Mouse (Mus musculus) megakaryocyte, adult 5-6 weeks (primary cell): ENCODE data around the gene Alg14. TPM values are rescaled to one million over a fixed set of nuclear protein-coding genes. Genes with fewer than 3 reads are reported as not detected.

ENCODE experiments used
- ATAC-seq: 2 replicates; pipeline ENCODE4 v1.8.0; 2016; ENCODE audit warnings: mild to moderate bottlenecking, inconsistent platforms; ENCODE audit not compliant: poor library complexity, severe bottlenecking
- total RNA-seq, 2 experiments: library from RNA; stranded (forward) in 1 of 2; stranded (reverse) in 1 of 2; fragments of 153-499, 151-499 nt in 1 of 2; fragments of 221-1000, 200-1000 nt in 1 of 2; gene quantifications; 2 replicates each; pipeline versions ENCODE4 v1.2.3 to v1.2.4; 2015 to 2017

Gene Alg14
- total RNA-seq, 2 experiments from 2014 or later: 7.8 to 21.9 TPM

GRCm38 (mm10) chr3:121359272-121359671 lies 67.7 kb downstream of the Alg14 start:
- ATAC-seq: no peak

GRCm38 (mm10) chr3:121362002-121362401 lies 70.4 kb downstream of the Alg14 start:
- no peak for ATAC-seq

- ATAC-seq: no peak
Observed at GRCm38 (mm10) chr3:121364388-121364787, 72.8 kb downstream of the Alg14 start.

GRCm38 (mm10) chr3:121365131-121365530 lies 73.6 kb downstream of the Alg14 start:
- ATAC-seq: no peak

DNA sequence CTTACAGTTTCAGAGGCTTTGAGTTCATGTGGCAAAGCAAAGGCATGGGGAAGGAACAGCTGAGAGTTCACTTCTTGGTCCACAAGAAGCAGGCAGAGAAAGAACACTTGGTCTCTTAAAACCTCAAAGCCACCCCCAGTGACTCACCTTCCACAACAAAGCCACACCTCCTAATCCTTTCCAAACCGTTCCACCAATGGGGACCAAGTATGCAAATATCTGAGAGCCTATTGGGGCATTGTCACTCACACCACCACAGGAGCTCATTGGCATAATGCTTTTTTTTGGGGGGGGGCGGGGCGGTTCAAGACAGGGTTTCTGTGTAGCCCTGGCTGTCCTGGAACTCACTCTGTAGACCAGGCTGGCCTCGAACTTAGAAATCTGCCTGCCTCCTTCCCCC lies 77.0 kb downstream of the Alg14 start:
- no peak for ATAC-seq

GRCm38 (mm10) chr3:121369517-121369916 lies 77.9 kb downstream of the Alg14 start:
- peak; percentile 74 for ATAC-seq

GRCm38 (mm10) chr3:121370301-121370700 lies 78.7 kb downstream of the Alg14 start:
- peak; percentile 84 for ATAC-seq

DNA sequence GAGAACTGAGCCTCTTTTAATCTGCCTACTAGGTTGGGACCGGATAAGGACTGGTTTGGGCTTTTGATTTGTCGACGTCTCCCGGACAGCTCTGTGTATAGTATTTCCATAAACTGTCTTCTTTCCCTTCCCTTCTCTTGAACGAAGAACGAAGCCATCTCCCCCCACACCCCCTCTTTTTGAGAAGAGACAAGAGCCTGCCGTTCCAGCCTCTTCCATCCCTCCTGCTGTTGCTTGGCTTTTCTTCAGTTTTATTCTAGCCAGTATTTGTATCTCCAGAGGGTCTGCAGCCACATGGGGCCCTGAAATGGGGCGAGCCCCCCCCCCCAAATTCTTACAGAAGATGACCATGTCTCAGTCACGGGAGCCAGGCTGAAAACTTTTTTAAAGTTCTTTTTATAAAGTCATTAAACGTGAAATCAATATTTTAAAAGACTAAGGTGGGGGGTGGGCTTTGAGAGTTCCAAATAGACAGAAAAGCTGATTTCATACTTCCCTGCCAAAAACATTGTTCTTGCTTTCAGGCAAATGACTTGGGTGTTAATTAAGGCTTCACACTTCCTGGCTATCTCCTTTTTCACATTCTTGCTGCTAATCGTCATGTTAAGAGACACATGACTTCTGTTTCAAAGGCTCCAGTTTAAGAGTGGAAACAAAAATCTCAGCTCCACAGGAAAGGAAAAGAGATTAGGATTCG lies 79.4 kb downstream of the Alg14 start:
- no peak for ATAC-seq

DNA sequence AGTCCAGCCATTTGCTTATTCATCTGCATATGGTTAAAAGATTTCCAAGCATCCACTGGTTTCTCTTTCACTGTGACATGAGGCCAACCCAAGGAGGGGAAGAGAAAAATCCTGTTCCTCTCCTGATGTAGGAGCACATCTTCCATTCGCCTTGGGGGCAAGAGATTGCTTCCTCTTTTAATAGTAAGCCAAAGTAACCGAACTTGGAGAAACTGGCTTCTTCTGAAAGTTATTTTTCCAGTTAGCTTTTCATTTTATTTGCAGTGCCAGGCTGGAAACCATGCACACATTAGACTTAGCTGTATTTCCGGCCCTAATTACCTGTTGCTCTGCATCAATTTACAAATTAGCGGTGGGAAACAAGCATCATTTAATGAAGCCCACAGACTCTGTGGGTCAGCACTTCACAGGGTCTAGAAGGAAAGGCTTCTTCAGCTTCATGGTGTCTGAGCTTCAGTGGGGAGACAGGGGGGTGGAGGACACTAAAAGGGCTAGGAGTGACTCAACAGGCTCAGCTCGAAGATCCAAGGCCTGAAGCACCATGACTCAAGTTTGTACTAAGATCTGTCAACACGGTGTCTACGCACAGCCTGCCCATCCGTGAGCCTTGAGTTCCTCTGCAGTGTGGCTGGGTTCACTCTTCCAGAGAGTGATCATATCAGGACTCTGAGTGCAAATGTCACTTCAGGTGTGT lies 80.1 kb downstream of the Alg14 start:
- peak; percentile 44 for ATAC-seq

- no peak for ATAC-seq
Observed at GRCm38 (mm10) chr3:121373897-121374441, 82.4 kb downstream of the Alg14 start.

DNA sequence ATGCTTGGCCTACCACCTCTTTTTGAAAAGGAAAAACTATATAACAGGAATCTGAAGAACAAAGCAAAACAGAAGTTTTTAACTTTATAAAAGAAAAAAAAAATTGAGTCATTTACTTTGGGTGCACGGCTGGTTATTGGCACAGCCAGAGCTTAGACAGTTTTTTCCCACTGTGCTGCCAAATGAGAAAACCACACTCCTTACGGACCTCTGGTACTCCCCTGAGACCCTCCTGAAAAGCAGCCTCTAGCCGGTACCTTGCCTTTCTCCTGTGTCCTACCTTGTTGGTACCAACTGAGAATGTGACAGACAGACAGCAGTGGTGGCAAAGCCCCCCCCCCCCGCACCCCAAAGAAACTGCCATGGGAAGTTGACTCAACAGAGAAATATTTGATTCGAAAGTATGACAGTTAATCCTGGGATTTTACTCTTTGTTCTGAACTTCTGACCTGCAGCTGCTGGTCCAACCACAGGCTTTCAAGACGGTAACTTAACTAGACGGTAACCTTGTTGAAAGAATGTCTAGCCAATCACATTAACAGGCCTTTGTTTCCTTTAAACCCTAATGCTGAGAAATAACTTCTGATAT lies 84.1 kb downstream of the Alg14 start:
- no peak for ATAC-seq

- no peak for ATAC-seq
Observed at GRCm38 (mm10) chr3:121378708-121379612, 87.4 kb downstream of the Alg14 start.

- ATAC-seq: no peak
Observed at GRCm38 (mm10) chr3:121379699-121380098, 88.1 kb downstream of the Alg14 start.

GRCm38 (mm10) chr3:121387471-121388009 lies 96.0 kb downstream of the Alg14 start:
- ATAC-seq: no peak

GRCm38 (mm10) chr3:121389366-121389765 lies 97.8 kb downstream of the Alg14 start:
- ATAC-seq: no peak

DNA sequence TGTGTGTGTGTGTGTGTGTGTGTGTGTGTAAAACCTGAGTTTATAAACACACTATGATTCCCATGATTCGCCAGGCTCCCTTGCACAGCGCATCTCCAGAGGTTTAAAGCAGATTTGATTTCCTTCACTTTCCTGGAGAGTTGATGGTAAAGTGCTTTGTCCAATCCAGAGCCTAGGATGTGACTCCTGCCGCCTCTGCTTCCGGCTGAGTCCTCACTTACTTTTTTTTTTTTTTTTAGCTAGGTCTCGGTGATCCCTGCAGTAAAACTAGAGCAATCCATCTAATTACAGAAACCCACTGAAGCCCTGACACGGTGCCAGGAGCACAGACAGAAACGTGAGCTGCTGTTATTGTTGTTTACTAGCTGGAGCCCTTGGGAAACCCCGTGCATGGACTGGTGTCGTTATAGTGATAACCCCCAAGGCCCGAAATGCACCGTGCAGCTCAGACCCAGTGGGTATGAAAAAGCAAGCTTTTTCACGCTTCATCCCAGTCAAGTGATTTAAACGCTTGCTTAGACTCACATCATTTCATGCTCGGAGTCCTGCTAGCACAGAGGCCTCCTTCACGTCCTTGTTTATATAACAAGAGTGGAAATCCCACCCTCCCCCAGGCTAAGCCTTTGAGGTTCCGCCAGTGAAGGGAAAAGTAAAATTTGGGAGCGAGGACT lies 98.4 kb downstream of the Alg14 start:
- no peak for ATAC-seq

- no peak for ATAC-seq
Observed at GRCm38 (mm10) chr3:121390724-121391123, 99.2 kb downstream of the Alg14 start.

GRCm38 (mm10) chr3:121395588-121396295 lies 104.2 kb downstream of the Alg14 start:
- no peak for ATAC-seq

DNA sequence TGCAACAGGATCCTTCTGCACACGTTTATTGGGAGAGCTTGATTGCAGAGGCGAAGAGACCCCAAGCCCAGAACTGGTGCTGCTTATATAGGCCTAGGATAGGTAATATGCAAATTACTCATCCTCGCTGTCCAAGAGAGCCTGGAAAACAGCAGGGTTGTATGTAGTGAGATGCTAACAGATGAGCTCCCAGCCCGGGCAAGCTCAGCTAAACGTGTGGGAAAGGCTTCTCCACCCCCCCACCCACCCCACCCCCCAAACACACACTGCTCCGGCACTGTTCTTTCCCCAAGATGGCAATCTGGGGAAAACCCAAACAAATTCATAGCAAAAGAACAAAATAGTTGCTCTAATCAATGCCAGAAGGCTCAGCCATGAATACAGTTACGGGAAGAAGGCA lies 105.0 kb downstream of the Alg14 start:
- no peak for ATAC-seq
